Mouse (Mus musculus) gastrocnemius, postnatal 4 days (tissue): ENCODE results near the gene Ehbp1l1. TPM values are rescaled to one million over a fixed set of nuclear protein-coding genes. Genes with fewer than 3 reads are reported as not detected.

Experiments
- DNase-seq, 2 experiments: peaks; one replicate each; pipeline ENCODE4 v3.0.0; 2021 to 2022; ENCODE audit warnings: low spot score in 2 of 2, mixed read lengths in 2 of 2
- microRNA-seq: library from miRNA; unstranded; fragments of <30 nt; microRNA quantifications from one replicate; pipeline ENCODE4 v1.2.0, GENCODE M21; 2021
- total RNA-seq, 2 experiments: library from RNA; stranded (reverse); gene quantifications; 2 replicates each; pipeline ENCODE4 v1.2.3; 2021

The Ehbp1l1 gene
- total RNA-seq, 2 experiments from 2014 or later: 250 to 260 TPM

DNA sequence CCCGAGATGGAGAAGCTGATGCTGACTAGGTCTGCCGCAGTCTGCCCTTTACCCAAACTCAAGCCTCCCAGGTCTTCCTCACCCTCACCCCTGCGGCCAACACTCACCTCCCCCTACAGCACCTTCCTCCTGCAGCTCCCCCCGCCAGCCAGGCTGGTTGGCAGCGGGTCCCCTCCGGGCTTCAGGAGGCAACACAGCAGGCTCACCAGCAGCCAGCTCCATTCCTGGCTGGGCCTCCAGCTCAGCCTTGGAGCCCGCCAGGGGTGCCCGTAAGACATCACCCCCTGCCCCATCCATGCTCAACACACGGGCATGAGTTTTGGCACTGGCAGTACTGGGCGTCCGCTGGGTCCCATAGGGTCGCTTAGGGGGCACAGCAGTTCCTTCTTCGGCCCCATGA lies 41.1 kb downstream of the Ehbp1l1 start:
- DNase-seq: no peak

GRCm38 (mm10) chr19:5684236-5684635 lies 41.9 kb downstream of the Ehbp1l1 start:
- DNase-seq: no peak

DNA sequence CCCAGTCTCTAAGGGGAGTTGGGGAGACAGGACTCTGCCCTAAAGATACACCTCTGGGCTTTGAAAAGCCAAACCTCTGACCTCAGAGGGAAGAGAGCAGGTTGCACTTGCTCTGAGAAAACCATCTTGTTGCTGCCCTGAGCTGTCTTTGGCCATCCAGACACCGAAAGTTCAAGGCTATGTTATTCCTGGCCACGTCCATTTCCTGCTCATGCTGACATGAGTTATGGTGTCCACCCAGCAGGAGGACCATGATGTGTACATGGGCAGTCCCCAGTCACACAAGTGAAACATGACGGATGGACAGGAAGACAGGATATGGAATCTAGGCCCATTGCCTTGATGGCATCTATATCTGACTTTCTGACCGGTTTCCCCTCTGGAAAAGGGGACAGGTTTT lies 45.7 kb downstream of the Ehbp1l1 start:
- no peak for DNase-seq

GRCm38 (mm10) chr19:5668372-5668771 lies 57.7 kb downstream of the Ehbp1l1 start:
- no peak for DNase-seq

DNA sequence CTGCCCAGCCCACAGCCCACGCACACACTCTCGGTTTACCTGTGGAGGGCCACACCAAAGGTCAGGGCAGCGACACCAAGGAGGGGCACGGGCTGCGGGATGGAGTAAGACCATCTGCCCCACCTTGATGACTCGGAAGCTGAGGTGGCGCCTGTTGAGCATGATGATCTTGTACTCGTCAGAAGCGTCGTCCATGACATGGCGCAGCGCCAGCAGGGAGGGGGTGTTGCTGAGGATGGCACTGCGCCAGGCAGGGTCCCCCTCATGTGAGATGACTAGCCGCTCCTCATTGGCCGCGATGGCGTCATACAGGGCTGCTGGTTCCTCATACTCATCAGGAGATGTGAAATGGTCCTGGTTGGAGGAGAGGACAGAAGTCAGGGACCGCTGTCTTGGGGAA lies 59.7 kb downstream of the Ehbp1l1 start:
- no peak for DNase-seq

- no peak for DNase-seq
Observed at GRCm38 (mm10) chr19:5665465-5665864, 60.7 kb downstream of the Ehbp1l1 start.

- no peak for DNase-seq
Observed at GRCm38 (mm10) chr19:5664669-5665257, 61.4 kb downstream of the Ehbp1l1 start.

DNA sequence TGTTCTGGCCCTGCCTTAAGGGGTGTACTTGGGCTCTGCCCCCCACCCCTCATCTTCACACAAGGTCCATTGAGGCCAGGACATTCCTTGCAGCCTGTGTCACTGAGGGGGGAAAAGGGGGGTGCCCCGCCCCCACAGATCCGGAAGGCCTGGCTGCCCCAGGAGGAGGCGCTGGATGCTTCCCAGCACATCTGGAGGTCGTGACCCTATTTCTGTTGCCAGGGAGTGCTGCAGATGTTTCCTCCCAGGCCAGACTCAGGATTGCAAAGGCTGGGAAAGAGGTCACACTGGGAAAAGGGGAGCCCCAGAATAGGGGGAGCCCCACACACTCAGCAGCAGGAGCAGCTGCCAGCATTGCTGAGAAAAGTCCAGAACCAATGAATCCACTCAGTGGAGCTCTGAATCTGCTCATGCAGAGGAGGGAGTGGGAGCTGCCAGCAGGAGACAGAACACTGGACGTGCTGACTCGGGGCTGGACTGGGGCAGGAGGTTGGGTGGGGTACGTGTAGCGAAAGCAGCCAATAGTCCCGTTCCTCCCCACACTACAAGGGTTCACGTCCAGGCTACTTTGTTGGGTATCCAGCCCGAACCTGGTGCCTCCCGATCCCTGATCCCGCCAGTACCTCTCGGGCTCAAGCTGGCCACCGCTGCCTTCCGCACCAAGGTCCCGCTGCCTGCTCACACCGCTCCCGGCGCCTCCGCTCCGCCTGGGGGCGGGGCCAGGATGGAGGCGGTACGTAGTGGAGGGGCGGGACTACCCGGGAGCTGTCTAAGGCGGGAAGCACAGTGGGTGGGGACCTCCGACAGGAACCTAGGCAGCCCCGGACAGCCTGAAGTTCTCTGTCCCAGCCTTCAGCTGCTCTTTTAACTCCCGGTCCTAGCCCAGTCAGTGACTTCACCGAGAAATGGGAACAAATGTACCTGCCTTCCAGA lies 62.9 kb downstream of the Ehbp1l1 start, which contains the start of gene Sipa1:
Sipa1 (minus strand) TSS at position 727 of the 933 bp plus-strand sequence.
- DNase-seq: peak; percentile 89 to 93

- DNase-seq: no peak
Observed at GRCm38 (mm10) chr19:5662310-5662709, 63.8 kb downstream of the Ehbp1l1 start.

GRCm38 (mm10) chr19:5660942-5661751 lies 65.0 kb downstream of the Ehbp1l1 start:
- DNase-seq: no peak

Small RNAs within 50 kb of the gene (microRNA-seq; reads per million reads assigned to microRNA genes)
- gene Mir6987: not detected

Other genes starting within 250 kb of the Ehbp1l1 start
- gene Mus81, start 237.9 kb downstream of the Ehbp1l1 start, total RNA-seq: 10 to 100 TPM; 28.9 to 30.9 TPM
- gene Cfl1, start 235.9 kb downstream of the Ehbp1l1 start, total RNA-seq: 100 to 1,000 TPM; 557 to 593 TPM
- 1 to 10 TPM; 1.3 to 1.8 TPM for gene 1700020D05Rik, start 222.5 kb downstream of the Ehbp1l1 start, total RNA-seq
- gene Snx32, start 215.8 kb downstream of the Ehbp1l1 start, total RNA-seq: 1 to 10 TPM; 8.4 to 9.3 TPM
- gene Ovol1, start 165.7 kb downstream of the Ehbp1l1 start, total RNA-seq: not detected
- 1 to 10 TPM; 3.1 to 3.2 TPM for gene Ap5b1, start 158.3 kb downstream of the Ehbp1l1 start, total RNA-seq
- gene Rnaseh2c, start 124.4 kb downstream of the Ehbp1l1 start, total RNA-seq: 10 to 100 TPM; 55.2 to 67.2 TPM
- gene Kat5, start 116.1 kb downstream of the Ehbp1l1 start, total RNA-seq: 10 to 100 TPM; 50.1 to 54.4 TPM
- 10 to 100 TPM; 35.9 to 39.1 TPM for gene Rela, start 88.8 kb downstream of the Ehbp1l1 start, total RNA-seq
- gene Sipa1, start 62.6 kb downstream of the Ehbp1l1 start, total RNA-seq: 10 to 100 TPM; 47.7 to 52.2 TPM
- 10 to 100 TPM; 29.7 to 30.2 TPM for gene Map3k11, start 37.6 kb downstream of the Ehbp1l1 start, total RNA-seq
- gene Pcnx3, start 37.4 kb downstream of the Ehbp1l1 start, total RNA-seq: 10 to 100 TPM; 37.1 to 40.5 TPM
- not detected for gene Kcnk7, start 21.9 kb downstream of the Ehbp1l1 start, total RNA-seq
- gene Fam89b, start 3.3 kb upstream of the Ehbp1l1 start, total RNA-seq: 10 to 100 TPM; 58.8 to 59.1 TPM
- gene Ltbp3, start 14.6 kb upstream of the Ehbp1l1 start, total RNA-seq: 100 to 1,000 TPM; 116 to 137 TPM
- 10 to 100 TPM; 71.7 to 75.6 TPM for gene Scyl1, start 45.1 kb upstream of the Ehbp1l1 start, total RNA-seq
- gene Frmd8, start 149.0 kb upstream of the Ehbp1l1 start, total RNA-seq: 10 to 100 TPM; 16.2 to 16.7 TPM
- 1 to 10 TPM; 3.7 to 3.8 TPM for gene Slc25a45, start 151.5 kb upstream of the Ehbp1l1 start, total RNA-seq
- 1 to 10 TPM; 1.5 to 2.6 TPM for gene Tigd3, start 167.8 kb upstream of the Ehbp1l1 start, total RNA-seq
- 100 to 1,000 TPM in 1 of 2 experiments, 10 to 100 TPM in 1; 97.8 to 121 TPM for gene Dpf2, start 186.7 kb upstream of the Ehbp1l1 start, total RNA-seq
- gene Cdc42ep2, start 198.5 kb upstream of the Ehbp1l1 start, total RNA-seq: 10 to 100 TPM; 23.1 to 27.4 TPM
- 10 to 100 TPM; 24.6 to 28.6 TPM for gene Pola2, start 237.9 kb upstream of the Ehbp1l1 start, total RNA-seq